Mouse (Mus musculus): ENCODE measurements around the gene Wwox.
A peak's percentile ranks its signal among the peaks of the same experiment; 100 is the strongest.

The Wwox gene

GRCm38 (mm10) chr8:114600196-114600595 lies 160.7 kb downstream of the Wwox start:
- DNase-seq (ENCODE audit: low spot score in 2 of 2): no peak

GRCm38 (mm10) chr8:114603046-114603445 lies 163.6 kb downstream of the Wwox start:
- no peak for DNase-seq (ENCODE audit: low spot score in 2 of 2)

GRCm38 (mm10) chr8:114603561-114603960 lies 164.1 kb downstream of the Wwox start:
- DNase-seq (ENCODE audit: low spot score in 2 of 2): no peak

GRCm38 (mm10) chr8:114604315-114604714 lies 164.9 kb downstream of the Wwox start:
- DNase-seq (ENCODE audit: low spot score in 2 of 2): no peak

- no peak for DNase-seq (ENCODE audit: low spot score in 2 of 2)
Measured at GRCm38 (mm10) chr8:114605651-114606050, 166.2 kb downstream of the Wwox start.

GRCm38 (mm10) chr8:114609330-114609729 lies 169.9 kb downstream of the Wwox start:
- no peak for DNase-seq (ENCODE audit: low spot score in 2 of 2)

GRCm38 (mm10) chr8:114611075-114611474 lies 171.6 kb downstream of the Wwox start:
- DNase-seq (ENCODE audit: low spot score in 2 of 2): no peak

- DNase-seq (ENCODE audit: low spot score in 2 of 2): no peak
Measured at GRCm38 (mm10) chr8:114612091-114612490, 172.6 kb downstream of the Wwox start.

GRCm38 (mm10) chr8:114615413-114615812 lies 176.0 kb downstream of the Wwox start:
- DNase-seq (ENCODE audit: low spot score in 2 of 2): no peak

- no peak for DNase-seq (ENCODE audit: low spot score in 2 of 2)
Measured at GRCm38 (mm10) chr8:114615908-114616307, 176.5 kb downstream of the Wwox start.

- DNase-seq (ENCODE audit: low spot score in 2 of 2): no peak
Measured at GRCm38 (mm10) chr8:114618908-114619508, 179.6 kb downstream of the Wwox start.

- no peak for DNase-seq (ENCODE audit: low spot score in 2 of 2)
Measured at GRCm38 (mm10) chr8:114625402-114625801, 185.9 kb downstream of the Wwox start.

GRCm38 (mm10) chr8:114626897-114627296 lies 187.4 kb downstream of the Wwox start:
- DNase-seq (ENCODE audit: low spot score in 2 of 2): no peak

GRCm38 (mm10) chr8:114629719-114630118 lies 190.3 kb downstream of the Wwox start:
- DNase-seq (ENCODE audit: low spot score in 2 of 2): no peak

- DNase-seq (ENCODE audit: low spot score in 2 of 2): no peak
Measured at GRCm38 (mm10) chr8:114631087-114631486, 191.6 kb downstream of the Wwox start.

- no peak for DNase-seq (ENCODE audit: low spot score in 2 of 2)
Measured at GRCm38 (mm10) chr8:114634151-114634550, 194.7 kb downstream of the Wwox start.

- DNase-seq (ENCODE audit: low spot score in 2 of 2): no peak
Measured at GRCm38 (mm10) chr8:114634669-114635410, 195.4 kb downstream of the Wwox start.

- no peak for DNase-seq (ENCODE audit: low spot score in 2 of 2)
Measured at GRCm38 (mm10) chr8:114636376-114636775, 196.9 kb downstream of the Wwox start.

- no peak for DNase-seq (ENCODE audit: low spot score in 2 of 2)
Measured at GRCm38 (mm10) chr8:114641809-114642208, 202.4 kb downstream of the Wwox start.

- no peak for DNase-seq (ENCODE audit: low spot score in 2 of 2)
Measured at GRCm38 (mm10) chr8:114650789-114651188, 211.3 kb downstream of the Wwox start.

GRCm38 (mm10) chr8:114657789-114658188 lies 218.3 kb downstream of the Wwox start:
- no peak for DNase-seq (ENCODE audit: low spot score in 2 of 2)

GRCm38 (mm10) chr8:114658475-114658874 lies 219.0 kb downstream of the Wwox start:
- DNase-seq (ENCODE audit: low spot score in 2 of 2): no peak

- peak; percentile 8 to 10 for DNase-seq (ENCODE audit: low spot score in 2 of 2)
Measured at GRCm38 (mm10) chr8:114663053-114663452, 223.6 kb downstream of the Wwox start.

Measured in thymus, postnatal 10 days (tissue).